25 mouse cellular contexts compared by ENCODE assay signal in the genomic region with DNA sequence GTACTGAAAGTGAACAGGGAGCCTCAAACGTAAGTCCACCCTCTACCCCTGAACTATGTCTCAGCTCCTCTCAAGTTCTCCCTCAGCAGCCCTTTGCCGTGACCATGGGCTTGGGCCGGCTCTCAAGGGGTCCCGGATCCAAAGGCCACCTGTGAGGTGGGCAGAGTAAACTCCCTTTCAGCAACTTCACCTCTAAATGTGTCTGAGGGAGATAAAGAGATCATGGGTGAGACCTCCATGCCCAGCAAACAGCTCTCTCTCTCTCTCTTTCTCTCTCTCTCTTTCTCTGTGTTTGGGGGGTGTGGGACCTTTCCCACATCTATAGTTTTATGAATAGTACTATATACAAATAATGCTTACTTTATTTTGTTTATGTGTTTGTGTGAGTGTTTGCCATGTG. TPM values are rescaled to one million over a fixed set of nuclear protein-coding genes. Genes with fewer than 3 reads are reported as not detected.
A peak's percentile ranks its signal among the peaks of the same experiment; 100 is the strongest.
DNase-seq lines count a peak whose midpoint lies in the region; ATAC-seq and TF ChIP-seq lines count a peak whose summit lies in the region.
"Had no signal": no experiment of that assay in that cellular context is flagged by ENCODE, and none has a peak within 500 bp of the region (broad histone marks: within the 10 kb centered on the region; RNA-seq: fewer than 3 reads in every experiment).

No protein-coding gene starts in this region.

- no peak for DNase-seq in G1E (ENCODE audit: low spot score)
- no peak for DNase-seq in kidney, postnatal 25 days
- DNase-seq in adrenal gland, adult (ENCODE audit: inconsistent age in 2 of 2, low spot score in 1 of 2), result no peak
- no peak for DNase-seq in testis, postnatal 14 days (ENCODE audit: low spot score)
- DNase-seq: adrenal gland, postnatal 14 days; cerebellum, adult 2 months; cerebellum, postnatal 10 days; gastrocnemius, postnatal 36 days; heart, adult 18-20 months; heart, postnatal 10 days; heart, postnatal 4 days had no signal

- H3K27me3 ChIP-seq in G1E (ENCODE audit: insufficient read depth, low read length), result no peaks in the 10 kb centered on the region
- no peaks in the 10 kb centered on the region for H3K27me3 ChIP-seq in liver, embryonic 12.5 days (replicated peaks)
- no peaks in the 10 kb centered on the region for H3K27me3 ChIP-seq in liver, embryonic 16.5 days (ENCODE audit: control insufficient read depth, insufficient read depth, low read depth, low read length)
- H3K27me3 ChIP-seq: forebrain, embryonic 12.5 days; hindbrain, embryonic 12.5 days had no signal

- H3K4me1 ChIP-seq in G1E (ENCODE audit: insufficient read depth, low read depth, low read length), result peaks cover 53% of the 10 kb centered on the region
- peaks cover 3% of the 10 kb centered on the region; the same call in 1 of the 2 replicates for H3K4me1 ChIP-seq in bone marrow, adult 2 months (ENCODE audit: control insufficient read depth, insufficient read depth, low read length)
- H3K4me1 ChIP-seq in liver, embryonic 12.5 days, result peaks cover 48% of the 10 kb centered on the region
- peaks cover 43% of the 10 kb centered on the region for H3K4me1 ChIP-seq in liver, embryonic 16.5 days (ENCODE audit: control insufficient read depth, low read depth, low read length)
- H3K4me1 ChIP-seq: hindbrain, embryonic 12.5 days had no signal

- peak overlapping the region; percentile 41 for H3K4me2 ChIP-seq in liver, embryonic 12.5 days
- H3K4me2 ChIP-seq in liver, embryonic 16.5 days (ENCODE audit: low read depth, low read length), result peak overlapping the region; percentile 48
- H3K4me2 ChIP-seq: forebrain, embryonic 12.5 days; hindbrain, embryonic 12.5 days had no signal

- TF ChIP-seq CTCF in G1E (IDR thresholded peaks at IDR 0.05; ENCODE audit: low read depth, low read length), result no peak
- no peak for TF ChIP-seq CTCF in bone marrow, adult 2 months (IDR thresholded peaks at IDR 0.05; ENCODE audit: control insufficient read depth, insufficient read depth, low read length)

- no peak for TF ChIP-seq POLR2A in bone marrow, adult 2 months (IDR thresholded peaks at IDR 0.05; ENCODE audit: borderline replicate concordance, control insufficient read depth, low read depth, low read length)

- no peaks in the 10 kb centered on the region for H3K36me3 ChIP-seq in G1E (replicated peaks)
- no peaks in the 10 kb centered on the region for H3K36me3 ChIP-seq in liver, embryonic 12.5 days
- H3K36me3 ChIP-seq in liver, embryonic 16.5 days (ENCODE audit: control insufficient read depth, insufficient read depth), result no peaks in the 10 kb centered on the region
- H3K36me3 ChIP-seq: embryonic facial prominence, embryonic 10.5 days; forebrain, embryonic 12.5 days; heart, embryonic 10.5 days; hindbrain, embryonic 12.5 days had no signal

- peak overlapping the region; percentile 35; the same call in 1 of the 2 replicates for H3K27ac ChIP-seq in bone marrow, adult 2 months (ENCODE audit: control insufficient read depth, insufficient read depth, low read depth, low read length, poor library complexity)
- 0 out of 2 replicates have a peak overlapping the region, but pooled peaks have one; percentile 8 for H3K27ac ChIP-seq in liver, embryonic 12.5 days
- peak overlapping the region; percentile 83 for H3K27ac ChIP-seq in liver, embryonic 16.5 days (ENCODE audit: low read length)
- H3K27ac ChIP-seq: embryonic facial prominence, embryonic 10.5 days; forebrain, embryonic 12.5 days; heart, embryonic 10.5 days; hindbrain, embryonic 12.5 days had no signal

- 0 out of 2 replicates have a peak overlapping the region, but pooled peaks have one; percentile 9 for H3K9ac ChIP-seq in liver, embryonic 12.5 days
- H3K9ac ChIP-seq in liver, embryonic 16.5 days (ENCODE audit: low read depth, low read length), result peak overlapping the region; percentile 34; the same call in 1 of the 2 replicates
- H3K9ac ChIP-seq: forebrain, embryonic 12.5 days; hindbrain, embryonic 12.5 days had no signal

- WGBS in bone marrow, adult 2 months, result 67% methylated on average over 4 of the region's 4 CpGs
- 37% methylated on average over 4 of the region's 4 CpGs for WGBS in liver, embryonic 12.5 days (ENCODE audit: insufficient replicate concordance)
- WGBS in liver, embryonic 16.5 days (ENCODE audit: insufficient replicate concordance), result 32% methylated on average over 4 of the region's 4 CpGs

- ATAC-seq in G1E (ENCODE audit: extremely low read depth, insufficient number of reproducible peaks, low FRiP score, poor library complexity, severe bottlenecking), result no peak
- peak; percentile 79 for ATAC-seq in liver, embryonic 12.5 days
- peak; percentile 81 for ATAC-seq in liver, embryonic 16.5 days (ENCODE audit: low read depth)
- ATAC-seq: forebrain, embryonic 16.5 days; hindbrain, embryonic 16.5 days; inflammation-experienced regulatory T-cells, adult 6 months had no signal

- H3K9me3 ChIP-seq in G1E (replicated peaks), result peaks cover 12% of the 10 kb centered on the region
- H3K9me3 ChIP-seq in liver, embryonic 12.5 days (replicated peaks), result peaks cover 13% of the 10 kb centered on the region
- H3K9me3 ChIP-seq in liver, embryonic 16.5 days (replicated peaks; ENCODE audit: control insufficient read depth, low read length), result no peaks in the 10 kb centered on the region; the same call in 1 of the 2 replicates
- H3K9me3 ChIP-seq: forebrain, embryonic 12.5 days; hindbrain, embryonic 12.5 days had no signal

- H3K4me3 ChIP-seq in G1E (ENCODE audit: low read depth, low read length), result peak overlapping the region; percentile 27; the same call in 1 of the 2 replicates
- H3K4me3 ChIP-seq in bone marrow, adult 2 months (replicated peaks; ENCODE audit: control insufficient read depth, low read depth, low read length), result no peak overlapping the region
- H3K4me3 ChIP-seq in liver, embryonic 12.5 days, result no peak overlapping the region
- H3K4me3 ChIP-seq in liver, embryonic 16.5 days (ENCODE audit: low read depth, low read length), result no peak overlapping the region
- H3K4me3 ChIP-seq: embryonic facial prominence, embryonic 10.5 days; forebrain, embryonic 12.5 days; heart, embryonic 10.5 days; hindbrain, embryonic 12.5 days had no signal

RNA-seq across cellular contexts. Expression of gene Gm49496, which starts 6.6 kb away (rescaled TPM):
- total RNA-seq in G1E (2014; fragmentation: Nextera tagmentation) (not detected in 2 replicates), G1E (2017) (not detected in 2 replicates)
- polyA plus RNA-seq in G1E (2012), result not detected in 2 replicates
- 1.0 TPM in 1 of 2 replicates, not detected in the other for polyA plus RNA-seq in bone marrow, adult 2 months (2011; ENCODE audit: insufficient read depth, insufficient read length, low replicate concordance, missing spikeins)
- polyA plus RNA-seq in liver, embryonic 12.5 days (2016; fragmentation: Nextera tagmentation; extraction: Ambion mirVana), result not detected in 2 replicates
- polyA plus RNA-seq in liver, embryonic 16.5 days (2015; fragmentation: Nextera tagmentation; extraction: Ambion mirVana), result not detected in 2 replicates
- total RNA-seq: adrenal gland, postnatal 14 days; CH12.LX; gastrocnemius, adult 18-20 months; gastrocnemius, postnatal 36 days; heart, adult 18-20 months; heart, postnatal 10 days; heart, postnatal 4 days had no signal
- polyA plus RNA-seq: cerebellum, adult 2 months; embryonic facial prominence, embryonic 10.5 days; embryonic facial prominence, embryonic 14.5 days; forebrain, embryonic 12.5 days; forebrain, embryonic 16.5 days; heart, embryonic 10.5 days; heart, embryonic 14.5 days; hindbrain, embryonic 12.5 days; hindbrain, embryonic 16.5 days; inflammation-experienced regulatory T-cells, adult 6 months had no signal

RNA-seq across cellular contexts. Expression of gene Gm10198, which starts 36.2 kb away (rescaled TPM):
- total RNA-seq in G1E (2014; fragmentation: Nextera tagmentation) (not detected in 2 replicates), G1E (2017) (not detected in 2 replicates)
- polyA plus RNA-seq in G1E (2012), result not detected in 2 replicates
- not detected in 2 replicates for polyA plus RNA-seq in bone marrow, adult 2 months (2011; ENCODE audit: insufficient read depth, insufficient read length, low replicate concordance, missing spikeins)
- not detected in 2 replicates for polyA plus RNA-seq in liver, embryonic 12.5 days (2016; fragmentation: Nextera tagmentation; extraction: Ambion mirVana)
- not detected in 2 replicates for polyA plus RNA-seq in liver, embryonic 16.5 days (2015; fragmentation: Nextera tagmentation; extraction: Ambion mirVana)
- total RNA-seq: adrenal gland, postnatal 14 days; CH12.LX; gastrocnemius, adult 18-20 months; gastrocnemius, postnatal 36 days; heart, adult 18-20 months; heart, postnatal 10 days; heart, postnatal 4 days had no signal
- polyA plus RNA-seq: cerebellum, adult 2 months; embryonic facial prominence, embryonic 10.5 days; embryonic facial prominence, embryonic 14.5 days; forebrain, embryonic 12.5 days; forebrain, embryonic 16.5 days; heart, embryonic 10.5 days; heart, embryonic 14.5 days; hindbrain, embryonic 12.5 days; hindbrain, embryonic 16.5 days; inflammation-experienced regulatory T-cells, adult 6 months had no signal

Comparison
In these comparisons a context has a peak if more than half of its experiments do, and no peak if none do; other contexts are left out.
1. H3K27ac ChIP-seq: peak in every context shown above with its lines; median percentile 83 in liver, embryonic 16.5 days; 35 in bone marrow, adult 2 months; 8 in liver, embryonic 12.5 days.